Mouse (Mus musculus) layer of hippocampus, adult 6 months (tissue): ENCODE results near the gene Pcx. TPM values are rescaled to one million over a fixed set of nuclear protein-coding genes. Genes with fewer than 3 reads are reported as not detected.

Source experiments
- long read RNA-seq, 2 experiments: library from polyadenylated mRNA; unstranded; transcript quantifications; one replicate each; pipeline ENCODE4 v2.0.0; 2019 to 2020
- microRNA-seq: library from miRNA; unstranded; fragments of <30 nt; microRNA quantifications from one replicate; pipeline ENCODE4 v1.2.0, GENCODE M21; 2020
- polyA plus RNA-seq: library from polyadenylated mRNA; unstranded; fragments of <200 nt; fragmentation: Nextera tagmentation; gene quantifications from 2 replicates; pipeline ENCODE4 v1.2.3, GENCODE M21; 2021

The Pcx gene
- 21.2 TPM in 2 replicates for polyA plus RNA-seq
- long read RNA-seq, experiment 1, full-length matches to known transcripts, result 23 of 50 reads
- long read RNA-seq, experiment 1, partial matches to known transcripts, result 19 of 50 reads
- long read RNA-seq, experiment 1, other reads (novel, unspliced or antisense), result 8 of 50 reads
- long read RNA-seq, experiment 2, full-length matches to known transcripts, result 233 of 286 reads
- long read RNA-seq, experiment 2, partial matches to known transcripts, result 38 of 286 reads
- long read RNA-seq, experiment 2, other reads (novel, unspliced or antisense), result 15 of 286 reads

DNA sequence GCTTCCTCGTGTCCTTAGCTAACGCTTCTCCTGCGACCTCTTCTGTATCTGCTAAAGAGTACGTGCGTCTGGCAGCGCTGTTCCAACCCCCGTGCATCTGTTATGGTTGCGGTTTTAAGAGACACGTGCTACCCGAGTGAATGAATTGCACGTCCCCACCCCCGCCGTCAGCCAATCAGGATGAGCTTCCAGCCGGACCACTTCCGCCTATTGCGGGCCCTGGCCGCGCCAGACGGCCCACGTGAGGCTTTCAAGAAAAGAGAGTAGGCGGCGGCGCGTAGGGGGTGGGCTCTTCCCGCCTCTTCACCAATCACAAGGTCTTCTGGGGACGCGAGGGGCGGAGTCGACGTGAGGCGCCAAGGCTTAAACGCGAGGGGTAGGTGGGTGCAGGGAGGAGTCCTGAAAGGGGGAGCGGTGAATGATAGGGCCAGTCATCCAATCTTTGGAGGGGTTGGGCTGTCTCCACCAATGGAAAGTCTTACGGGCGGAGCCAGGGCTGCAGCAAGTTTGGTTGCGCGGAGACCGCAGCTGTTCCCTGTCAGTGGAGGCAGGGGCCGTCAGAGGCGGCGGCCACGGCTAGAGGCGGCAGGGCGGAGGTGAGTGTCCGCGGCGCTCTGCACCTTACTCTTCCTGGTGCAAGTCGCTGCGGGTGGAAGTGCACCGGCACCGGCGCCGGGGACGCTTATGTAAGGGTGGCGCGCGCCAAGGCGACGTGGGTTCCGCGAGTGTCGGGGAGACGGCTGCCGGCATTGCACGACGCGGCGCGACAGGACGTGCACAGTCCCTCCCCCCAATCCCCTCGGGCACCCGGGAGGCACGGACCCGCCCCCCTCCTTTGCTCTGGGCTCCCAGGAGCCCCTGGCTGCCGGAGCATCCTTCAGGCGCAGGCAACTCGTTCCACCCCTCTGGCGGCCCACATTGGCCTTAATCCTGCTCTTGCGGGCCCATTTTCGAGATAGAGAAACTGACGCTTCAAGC is at the start of gene Pcx:
Gene Pcx, plus strand, starts transcription at position 487 of the 978 bp plus-strand sequence.

GRCm38 (mm10) chr19:4477345-4478189 is 32.7 kb upstream of the Pcx start, which contains the start of gene Syt12:
Gene Syt12 (minus strand): TSS chr19:4477447.

GRCm38 (mm10) chr19:4498062-4498933 is 12.0 kb upstream of the Pcx start, which contains the start of gene 2010003K11Rik:
Gene 2010003K11Rik (minus strand): TSS chr19:4498583.

DNA sequence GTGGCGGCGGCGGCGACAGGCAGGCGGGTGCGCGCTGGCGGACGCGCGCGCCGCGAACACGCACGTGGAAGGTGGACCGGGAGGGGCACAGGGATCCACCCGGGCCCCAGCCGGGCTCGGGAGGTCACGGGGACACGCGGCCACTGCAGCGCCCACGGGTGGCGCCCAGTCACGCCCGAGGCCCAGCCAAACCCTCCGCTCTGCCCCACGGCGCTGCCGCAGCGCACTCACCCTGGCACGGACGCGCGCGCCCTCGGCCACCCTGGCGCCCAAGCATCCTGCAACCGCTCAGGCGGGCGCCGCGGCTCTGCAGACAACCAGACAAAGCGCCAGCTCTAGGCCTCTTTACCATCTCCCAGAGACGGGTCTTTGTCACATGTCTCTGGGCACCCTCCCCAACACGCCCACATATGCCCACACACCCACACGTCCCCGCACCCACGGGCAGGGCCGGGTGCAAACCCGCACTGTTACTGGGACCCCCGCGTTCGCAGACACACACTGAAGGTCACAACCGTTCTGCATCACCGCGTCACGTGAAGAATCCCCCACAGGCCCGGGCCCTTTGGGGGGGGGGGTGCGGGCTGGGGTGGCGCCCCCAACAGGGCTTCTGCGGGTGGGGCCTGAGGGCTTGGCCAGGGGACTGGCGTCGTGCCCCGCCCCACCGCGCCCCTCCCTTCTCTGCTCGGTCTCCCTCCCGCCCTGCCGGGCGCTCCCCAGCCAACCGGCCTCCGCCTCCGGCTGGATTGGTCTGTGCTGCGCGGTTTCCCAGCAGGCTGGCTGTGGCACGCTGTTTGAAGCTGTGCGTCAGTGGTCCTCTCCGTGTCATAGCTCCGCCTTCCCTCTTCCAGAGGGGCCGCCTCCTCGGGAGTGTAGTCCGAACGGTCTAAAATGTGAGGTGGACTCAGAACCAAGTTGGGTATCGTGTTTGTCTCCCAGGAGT is 105.2 kb downstream of the Pcx start, which contains the start of gene Lrfn4:
Gene Lrfn4, minus strand, starts transcription at position 517 of the 943 bp plus-strand sequence.

DNA sequence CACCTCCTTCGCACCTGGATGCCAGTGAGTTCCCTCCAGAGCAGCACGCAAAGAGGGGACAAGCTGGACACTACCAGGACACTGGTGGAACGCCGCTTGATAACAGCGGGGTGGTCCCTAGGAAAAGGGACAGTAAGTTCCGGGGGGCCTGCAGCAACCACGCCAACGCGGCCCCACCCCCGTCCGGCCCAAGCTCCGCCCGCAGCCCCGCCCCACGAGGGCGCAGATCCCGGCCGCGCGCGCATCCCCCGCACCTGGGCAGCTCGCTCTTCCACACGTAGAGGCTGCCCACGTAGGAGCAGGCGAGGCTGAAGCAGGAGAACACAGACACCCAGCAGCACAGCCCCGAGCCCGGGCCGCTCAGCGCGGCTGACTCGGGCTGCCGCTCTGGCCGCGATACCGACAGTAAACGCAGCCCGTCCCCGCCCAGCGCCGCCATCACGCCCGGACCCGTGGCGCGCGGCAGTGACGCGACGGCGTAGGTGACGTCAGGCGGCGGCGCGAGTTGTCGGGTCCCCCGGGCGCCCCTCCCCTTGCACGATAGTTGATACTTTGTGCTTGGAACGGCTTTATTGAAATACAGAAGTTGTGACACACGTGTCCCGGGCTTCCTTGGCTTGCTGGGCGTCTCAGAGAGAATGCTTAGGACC is 115.0 kb downstream of the Pcx start, which contains the start of gene Rce1:
Gene Rce1, minus strand, starts transcription at position 463 of the 650 bp plus-strand sequence.

Small RNA genes within 50 kb of the gene (microRNA-seq; reads per million reads assigned to microRNA genes)
- 7.7 reads per million, percentile 27 among the genes with 10 or more reads in this experiment for gene Mir6986

Other genes with a start within 250 kb of the Pcx start
- gene Ssh3, start 241.3 kb upstream of the Pcx start, polyA plus RNA-seq, result 4.5 and 4.9 TPM in 2 replicates
- 37.6 and 39.0 TPM in 2 replicates for gene Ankrd13d, start 227.3 kb upstream of the Pcx start, polyA plus RNA-seq
- gene Grk2, start 204.2 kb upstream of the Pcx start, polyA plus RNA-seq, result 53.7 and 55.0 TPM in 2 replicates
- 13.0 and 15.2 TPM in 2 replicates for gene Kdm2a, start 112.2 kb upstream of the Pcx start, polyA plus RNA-seq
- 0.80 and 2.6 TPM in 2 replicates for gene Rhod, start 71.0 kb upstream of the Pcx start, polyA plus RNA-seq
- 15.0 and 15.7 TPM in 2 replicates for gene Syt12, start 33.0 kb upstream of the Pcx start, polyA plus RNA-seq
- gene 2010003K11Rik, start 11.9 kb upstream of the Pcx start, polyA plus RNA-seq, result not detected in 2 replicates
- 1.8 and 2.0 TPM in 2 replicates for gene Lrfn4, start 105.2 kb downstream of the Pcx start, polyA plus RNA-seq
- 38.5 and 45.4 TPM in 2 replicates for gene Rce1, start 115.2 kb downstream of the Pcx start, polyA plus RNA-seq
- 2.7 and 3.9 TPM in 2 replicates for gene Gm960, start 188.2 kb downstream of the Pcx start, polyA plus RNA-seq
- gene Sptbn2, start 200.7 kb downstream of the Pcx start, polyA plus RNA-seq, result 53.6 and 65.0 TPM in 2 replicates
- gene Rbm4b, start 246.0 kb downstream of the Pcx start, polyA plus RNA-seq, result 25.3 and 27.5 TPM in 2 replicates